Mouse (Mus musculus) myocyte (in vitro differentiated cells): ENCODE data around the gene Ppp1r15b. TPM values are rescaled to one million over a fixed set of nuclear protein-coding genes. Genes with fewer than 3 reads are reported as not detected.
A peak's percentile ranks its signal among the peaks of the same experiment; 100 is the strongest.

ENCODE experiments used
- H3K27me3 ChIP-seq: one replicate; pipeline ENCODE4 v1.6.1; 2011; ENCODE audit not compliant: control insufficient read depth, insufficient read depth, insufficient read length
- H3K36me3 ChIP-seq: one replicate; pipeline ENCODE4 v1.6.1; 2011; ENCODE audit not compliant: control insufficient read depth, insufficient read depth
- H3K4me2 ChIP-seq: one replicate; pipeline ENCODE4 v1.6.1; 2011; ENCODE audit warnings: low read depth, control low read depth
- H3K4me3 ChIP-seq: one replicate; pipeline ENCODE4 v1.5.1; 2011; ENCODE audit warnings: mild to moderate bottlenecking, control low read depth, moderate library complexity
- H3K79me2 ChIP-seq: one replicate; pipeline ENCODE4 v1.6.1; 2011; ENCODE audit not compliant: control insufficient read depth, insufficient read depth
- H3ac ChIP-seq: one replicate; pipeline ENCODE4 v1.6.1; 2011; ENCODE audit not compliant: control insufficient read depth, insufficient read length
- CEBPB ChIP-seq: IDR thresholded peaks from 2 replicates; pipeline ENCODE4 v1.6.1; 2011; ENCODE audit warnings: mild to moderate bottlenecking, moderate library complexity; ENCODE audit not compliant: poor library complexity, insufficient read depth, severe bottlenecking
- E2F4 ChIP-seq: IDR thresholded peaks from one replicate; pipeline ENCODE4 v1.6.1; 2011; ENCODE audit warnings: mild to moderate bottlenecking, control low read depth, moderate library complexity; ENCODE audit not compliant: insufficient read depth
- MAX ChIP-seq: IDR thresholded peaks from one replicate; pipeline ENCODE4 v1.6.1; 2011; ENCODE audit warnings: low read depth, mild to moderate bottlenecking, control low read depth
- MYOD1 ChIP-seq, 3 experiments: IDR thresholded peaks; one replicate each; pipeline ENCODE4 v1.6.1; 2011; ENCODE audit warnings: control low read depth in 2 of 3, low read depth in 2 of 3, mild to moderate bottlenecking in 2 of 3, moderate library complexity in 1 of 3; ENCODE audit not compliant: insufficient read length in 2 of 3, control insufficient read depth in 1 of 3
- MYOG ChIP-seq, 3 experiments: IDR thresholded peaks; one replicate each; pipeline ENCODE4 v1.6.1; 2011; ENCODE audit warnings: control low read depth in 2 of 3, low read depth in 2 of 3, mild to moderate bottlenecking in 2 of 3; ENCODE audit not compliant: insufficient read length in 2 of 3, control insufficient read depth in 1 of 3, insufficient read depth in 1 of 3
- POLR2A ChIP-seq: IDR thresholded peaks from one replicate; pipeline ENCODE4 v1.6.1; 2011; ENCODE audit warnings: low read depth, mild to moderate bottlenecking, control low read depth, moderate library complexity; ENCODE audit not compliant: insufficient read length
- POLR2AphosphoS2 ChIP-seq: IDR thresholded peaks from one replicate; pipeline ENCODE4 v1.6.1; 2011; ENCODE audit warnings: low read depth, control low read depth; ENCODE audit not compliant: insufficient read length
- REST ChIP-seq: IDR thresholded peaks from one replicate; pipeline ENCODE4 v1.6.1; 2011; ENCODE audit warnings: mild to moderate bottlenecking, control low read depth, moderate library complexity; ENCODE audit not compliant: insufficient read depth, insufficient read length
- SRF ChIP-seq: IDR thresholded peaks from one replicate; pipeline ENCODE4 v1.6.1; 2011; ENCODE audit warnings: low read depth; ENCODE audit not compliant: control insufficient read depth, insufficient read length
- TCF12 ChIP-seq: IDR thresholded peaks from one replicate; pipeline ENCODE4 v1.6.1; 2011; ENCODE audit warnings: mild to moderate bottlenecking, control low read depth; ENCODE audit not compliant: poor library complexity, insufficient read depth, severe bottlenecking
- TCF3 ChIP-seq: IDR thresholded peaks from one replicate; pipeline ENCODE4 v1.6.1; 2011; ENCODE audit warnings: low read depth, control low read depth; ENCODE audit not compliant: insufficient read length
- USF1 ChIP-seq: IDR thresholded peaks from one replicate; pipeline ENCODE4 v1.6.1; 2011; ENCODE audit warnings: low read depth, mild to moderate bottlenecking, control low read depth, moderate library complexity
- polyA plus RNA-seq: library from polyadenylated mRNA; unstranded; fragments of >200 nt; fragmentation: generic; extraction: Trizol; gene quantifications from one replicate; pipeline ENCODE4 v1.2.1, GENCODE M21; 2012; ENCODE audit warnings: missing spikeins

Ppp1r15b gene
- polyA plus RNA-seq, 1 experiment = 30.9 TPM

- Histone ChIP-seq H3K4me2 (no peak overlapping the region), H3K79me2 (no peaks in the 10 kb centered on the region), H3K27me3 (no peaks in the 10 kb centered on the region), H3K36me3 (no peaks in the 10 kb centered on the region), H3ac (no peak overlapping the region), H3K4me3 (no peak overlapping the region)
- TF ChIP-seq USF1 (no peak), MYOG (IDR thresholded peaks at IDR 0.05; ENCODE audit: control insufficient read depth in 1 of 3, insufficient read depth in 1 of 3, insufficient read length in 2 of 3, low read depth in 2 of 3) (peak in 1 of 3 experiments; percentile 13), MAX (no peak), SRF (no peak), POLR2A (no peak), REST (no peak)
Measured at GRCm38 (mm10) chr1:133118844-133119243, 12.1 kb upstream of the Ppp1r15b start.

GRCm38 (mm10) chr1:133119931-133120712 lies 10.8 kb upstream of the Ppp1r15b start:
- Histone ChIP-seq H3K4me3 (no peak overlapping the region), H3K36me3 (no peaks in the 10 kb centered on the region), H3K79me2 (no peaks in the 10 kb centered on the region), H3K27me3 (no peaks in the 10 kb centered on the region), H3K4me2 (peak overlapping the region; percentile 39), H3ac (no peak overlapping the region)
- TF ChIP-seq REST (no peak), CEBPB (no peak), TCF3 (no peak), E2F4 (no peak), TCF12 (no peak), SRF (no peak), USF1 (no peak), MAX (no peak), POLR2AphosphoS2 (no peak), POLR2A (no peak), MYOG (IDR thresholded peaks at IDR 0.05; ENCODE audit: control insufficient read depth in 1 of 3, insufficient read depth in 1 of 3, insufficient read length in 2 of 3, low read depth in 2 of 3) (no peak), MYOD1 (IDR thresholded peaks at IDR 0.05; ENCODE audit: control insufficient read depth in 1 of 3, insufficient read length in 2 of 3, low read depth in 2 of 3) (no peak)

- Histone ChIP-seq H3K4me3 (no peak overlapping the region), H3K36me3 (no peaks in the 10 kb centered on the region)
- TF ChIP-seq MAX (no peak), MYOD1 (IDR thresholded peaks at IDR 0.05; ENCODE audit: control insufficient read depth in 1 of 3, insufficient read length in 2 of 3, low read depth in 2 of 3) (no peak), E2F4 (no peak), POLR2A (no peak), CEBPB (no peak), REST (no peak), POLR2AphosphoS2 (no peak), MYOG (IDR thresholded peaks at IDR 0.05; ENCODE audit: control insufficient read depth in 1 of 3, insufficient read depth in 1 of 3, insufficient read length in 2 of 3, low read depth in 2 of 3) (no peak), TCF12 (no peak), TCF3 (no peak), SRF (no peak), USF1 (no peak)
Measured at GRCm38 (mm10) chr1:133121246-133121645, 9.7 kb upstream of the Ppp1r15b start.

GRCm38 (mm10) chr1:133124137-133124536 lies 6.8 kb upstream of the Ppp1r15b start:
- no peaks in the 10 kb centered on the region for H3K79me2 ChIP-seq
- TF ChIP-seq E2F4 (no peak), MYOD1 (IDR thresholded peaks at IDR 0.05; ENCODE audit: control insufficient read depth in 1 of 3, insufficient read length in 2 of 3, low read depth in 2 of 3) (no peak), POLR2A (no peak), TCF3 (no peak), MYOG (IDR thresholded peaks at IDR 0.05; ENCODE audit: control insufficient read depth in 1 of 3, insufficient read depth in 1 of 3, insufficient read length in 2 of 3, low read depth in 2 of 3) (no peak)
- H3ac ChIP-seq = no peak overlapping the region
- no peak overlapping the region for H3K4me2 ChIP-seq
- no peak overlapping the region for H3K4me3 ChIP-seq
- no peaks in the 10 kb centered on the region for H3K36me3 ChIP-seq
- no peaks in the 10 kb centered on the region for H3K27me3 ChIP-seq

More at GRCm38 (mm10) chr1:133121246-133121645, 9.7 kb upstream of the Ppp1r15b start:
- Histone ChIP-seq H3ac (no peak overlapping the region), H3K79me2 (no peaks in the 10 kb centered on the region), H3K27me3 (no peaks in the 10 kb centered on the region), H3K4me2 (no peak overlapping the region)

- no peaks in the 10 kb centered on the region for H3K79me2 ChIP-seq
- H3K27me3 ChIP-seq = no peaks in the 10 kb centered on the region
- no peak overlapping the region for H3K4me2 ChIP-seq
- TF ChIP-seq TCF3 (no peak), E2F4 (no peak), MAX (no peak), REST (no peak), MYOD1 (IDR thresholded peaks at IDR 0.05; ENCODE audit: control insufficient read depth in 1 of 3, insufficient read length in 2 of 3, low read depth in 2 of 3) (no peak), POLR2AphosphoS2 (no peak), POLR2A (no peak), USF1 (no peak), TCF12 (no peak), MYOG (IDR thresholded peaks at IDR 0.05; ENCODE audit: control insufficient read depth in 1 of 3, insufficient read depth in 1 of 3, insufficient read length in 2 of 3, low read depth in 2 of 3) (no peak), CEBPB (no peak), SRF (no peak)
- no peak overlapping the region for H3ac ChIP-seq
- H3K4me3 ChIP-seq = no peak overlapping the region
- no peaks in the 10 kb centered on the region for H3K36me3 ChIP-seq
Measured at GRCm38 (mm10) chr1:133125640-133126364, 5.1 kb upstream of the Ppp1r15b start.
